Mouse (Mus musculus) midbrain, embryonic 14.5 days (tissue): ENCODE measurements around the gene Gm5148. TPM values are rescaled to one million over a fixed set of nuclear protein-coding genes. Genes with fewer than 3 reads are reported as not detected.

Experiments
- ATAC-seq: fragments of 200-750 bp; cut with Nextera tagmentation; 2 replicates; pipeline ENCODE4 v1.8.0; 2017; ENCODE audit warnings: moderate number of reproducible peaks, moderate library complexity; ENCODE audit not compliant: low FRiP score, low TSS enrichment
- DNase-seq: peaks from one replicate; pipeline ENCODE4 v3.0.0-alpha.2; 2015
- H3K27ac ChIP-seq: fragments of 300-500 bp; sonication (generic); replicated peaks from 2 replicates; pipeline ENCODE4 v1.5.1; 2014; ENCODE audit warnings: mild to moderate bottlenecking, low read depth, low read length, moderate library complexity
- H3K27me3 ChIP-seq: fragments of 300-500 bp; sonication (generic); 2 replicates; pipeline ENCODE4 v1.6.1; 2014; ENCODE audit warnings: low read length, control low read depth, mixed read lengths; ENCODE audit not compliant: control insufficient read depth, insufficient read depth
- H3K36me3 ChIP-seq: fragments of 300-500 bp; sonication (generic); 2 replicates; pipeline ENCODE4 v1.6.1; 2014; ENCODE audit warnings: low read length, control low read depth; ENCODE audit not compliant: control insufficient read depth, insufficient read depth
- H3K4me1 ChIP-seq: fragments of 300-500 bp; sonication (generic); 2 replicates; pipeline ENCODE4 v1.6.1; 2014; ENCODE audit warnings: mild to moderate bottlenecking, antibody characterized with exemption, low read length, control low read depth; ENCODE audit not compliant: control insufficient read depth, insufficient read depth
- H3K4me2 ChIP-seq: fragments of 300-500 bp; sonication (generic); 2 replicates; pipeline ENCODE4 v1.6.1; 2014; ENCODE audit warnings: mild to moderate bottlenecking, low read length, moderate library complexity
- H3K4me3 ChIP-seq: fragments of 300-500 bp; sonication (generic); replicated peaks from 2 replicates; pipeline ENCODE4 v1.5.1; 2014; ENCODE audit warnings: low read depth, low read length
- H3K9ac ChIP-seq: fragments of 300-500 bp; sonication (generic); replicated peaks from 2 replicates; pipeline ENCODE4 v1.6.1; 2014; ENCODE audit warnings: mild to moderate bottlenecking, low read length, moderate library complexity
- H3K9me3 ChIP-seq: fragments of 300-500 bp; sonication (generic); 2 replicates; pipeline ENCODE4 v1.6.1; 2016; ENCODE audit warnings: low read length, control low read depth, mixed read lengths; ENCODE audit not compliant: control insufficient read depth
- WGBS: fragments of 180-500 bp; shearing (Covaris S2); extraction: QIAGEN DNeasy Blood & Tissue Kit; methylation state at CpG from one replicate; pipeline ENCODE4 v1.1.7; 2014; 5-methylcytosine and 5-hydroxymethylcytosine counted together
- polyA plus RNA-seq: library from polyadenylated mRNA; unstranded; fragments of >200 nt; fragmentation: Nextera tagmentation; extraction: Ambion mirVana; gene quantifications from 2 replicates; pipeline ENCODE4 v1.2.1, GENCODE M21; 2014

The Gm5148 gene
- polyA plus RNA-seq, 1 experiment from 2014 or later: 12.9 TPM

GRCm38 (mm10) chr3:37728112-37729100 lies 4.1 kb upstream of the Gm5148 start:
- Histone ChIP-seq H3K4me1 (no peaks in the 10 kb centered on the region), H3K27me3 (no peaks in the 10 kb centered on the region), H3K9me3 (no peaks in the 10 kb centered on the region), H3K9ac (no peak overlapping the region), H3K36me3 (no peaks in the 10 kb centered on the region), H3K4me2 (no peak overlapping the region), H3K27ac (no peak overlapping the region), H3K4me3 (no peak overlapping the region)
- WGBS: 86% methylated on average over 9 of the region's 9 CpGs
- no peak for ATAC-seq
- no peak for DNase-seq

- DNase-seq (no peak), ATAC-seq (no peak)
- H3K36me3 ChIP-seq: no peaks in the 10 kb centered on the region
- no peak overlapping the region for H3K9ac ChIP-seq
- no peak overlapping the region for H3K27ac ChIP-seq
- no peaks in the 10 kb centered on the region for H3K27me3 ChIP-seq
- no peak overlapping the region for H3K4me2 ChIP-seq
- H3K4me3 ChIP-seq: no peak overlapping the region
- H3K9me3 ChIP-seq: no peaks in the 10 kb centered on the region
- 83% methylated on average over 5 of the region's 5 CpGs for WGBS
- H3K4me1 ChIP-seq: peaks cover 5% of the 10 kb centered on the region; the same call in 1 of the 2 replicates
Measured at GRCm38 (mm10) chr3:37727392-37727791, 3.1 kb upstream of the Gm5148 start.

DNA sequence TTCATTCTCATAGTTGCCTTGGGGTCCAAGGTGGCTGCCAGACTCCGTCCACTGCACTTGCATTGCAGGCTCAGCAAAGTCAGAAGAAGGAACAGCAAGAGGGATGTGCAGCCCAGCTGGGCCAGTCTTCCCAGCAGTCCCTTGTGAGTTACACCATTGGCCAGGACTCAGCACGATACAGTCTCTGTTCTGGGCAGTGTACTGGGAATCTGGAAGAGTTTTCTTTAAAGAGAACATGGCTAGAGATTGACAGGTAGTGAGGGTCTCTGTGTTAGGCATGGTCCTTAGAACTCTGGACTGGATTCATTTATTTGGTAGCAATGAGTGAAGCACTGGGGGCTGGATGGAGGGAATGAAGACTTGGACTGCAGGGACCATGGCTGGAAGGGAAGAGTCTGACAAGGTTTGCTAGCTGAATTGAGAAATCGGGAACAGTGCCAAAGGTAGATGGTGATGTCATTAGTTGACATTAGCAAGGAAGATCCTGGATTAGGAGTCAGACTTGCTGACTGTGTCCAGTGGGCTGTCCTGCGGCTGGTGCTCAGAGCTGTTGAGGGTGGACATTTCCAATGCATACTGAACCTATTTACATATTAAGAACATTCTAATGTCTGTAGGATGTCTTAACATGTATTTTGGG lies 2.3 kb upstream of the Gm5148 start:
- H3K4me3 ChIP-seq: no peak overlapping the region
- no peak overlapping the region for H3K27ac ChIP-seq
- no peak for ATAC-seq
- DNase-seq: no peak
- WGBS: 81% methylated on average over 4 of the region's 4 CpGs
- no peak overlapping the region for H3K9ac ChIP-seq
- no peak overlapping the region for H3K4me2 ChIP-seq
- H3K4me1 ChIP-seq: peaks cover 6% of the 10 kb centered on the region; the same call in 1 of the 2 replicates
- H3K36me3 ChIP-seq: no peaks in the 10 kb centered on the region
- no peaks in the 10 kb centered on the region for H3K9me3 ChIP-seq
- H3K27me3 ChIP-seq: no peaks in the 10 kb centered on the region

DNA sequence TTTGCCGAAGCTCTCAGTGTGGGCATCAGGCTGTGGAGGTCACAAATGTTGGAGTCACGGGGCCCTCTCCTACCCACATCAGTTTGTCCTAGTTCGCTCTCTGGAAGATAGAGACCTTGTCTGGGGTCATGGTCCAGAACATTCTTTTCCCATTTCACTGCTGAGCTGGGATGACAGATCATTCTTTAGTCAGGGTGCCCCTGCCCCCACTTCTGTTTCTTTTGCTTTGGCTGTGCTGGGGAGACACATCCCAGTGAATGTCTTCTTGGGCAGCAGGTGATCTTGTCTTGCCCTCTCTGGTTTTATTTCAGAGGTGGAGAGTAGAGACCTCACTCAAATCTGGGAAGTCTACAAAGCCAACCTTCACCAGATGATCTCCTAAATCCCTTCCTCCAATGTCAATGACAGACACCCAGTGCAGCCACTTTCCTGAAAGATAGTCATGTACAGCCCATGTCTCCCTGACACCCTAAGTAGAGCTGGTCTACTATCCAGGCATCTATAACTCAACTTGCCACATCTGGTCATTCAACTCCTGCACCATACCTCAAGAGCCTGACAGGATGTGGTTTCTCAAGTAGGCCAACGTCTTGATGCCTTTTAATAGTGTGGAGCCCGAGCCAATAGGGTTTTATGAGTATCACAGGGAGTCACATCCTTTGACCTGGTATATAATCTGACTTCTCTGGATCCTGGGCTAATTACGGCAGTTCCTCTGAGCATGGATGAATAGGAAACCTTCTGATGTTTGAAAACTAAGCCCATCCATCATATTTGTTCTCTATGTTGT lies 851 bp upstream of the Gm5148 start:
- H3K4me1 ChIP-seq: peaks cover 6% of the 10 kb centered on the region; the same call in 1 of the 2 replicates
- no peaks in the 10 kb centered on the region for H3K27me3 ChIP-seq
- DNase-seq (no peak), ATAC-seq (no peak)
- 0 out of 2 replicates have a peak overlapping the region, but pooled peaks have one; percentile 70 for H3K27ac ChIP-seq
- no peaks in the 10 kb centered on the region for H3K36me3 ChIP-seq
- no peaks in the 10 kb centered on the region for H3K9me3 ChIP-seq
- H3K4me3 ChIP-seq: no peak overlapping the region
- WGBS: 89% methylated on average over 6 of the region's 6 CpGs
- no peak overlapping the region for H3K9ac ChIP-seq
- peak overlapping the region; percentile 63; the same call in 1 of the 2 replicates for H3K4me2 ChIP-seq

GRCm38 (mm10) chr3:37723662-37724170 lies 574 bp downstream of the Gm5148 start:
- ATAC-seq: peak; percentile 76
- no peaks in the 10 kb centered on the region for H3K9me3 ChIP-seq
- peak overlapping the region; percentile 70 for H3K27ac ChIP-seq
- H3K4me2 ChIP-seq: peak overlapping the region; percentile 63
- no peaks in the 10 kb centered on the region for H3K27me3 ChIP-seq
- DNase-seq: peak; percentile 80
- under 1% methylated on average over 17 of the region's 17 CpGs for WGBS
- peaks cover 6% of the 10 kb centered on the region; the same call in 1 of the 2 replicates for H3K4me1 ChIP-seq
- peak overlapping the region; percentile 40 for H3K4me3 ChIP-seq
- no peaks in the 10 kb centered on the region for H3K36me3 ChIP-seq
- peak overlapping the region; percentile 56 for H3K9ac ChIP-seq

- Histone ChIP-seq H3K9ac (peak overlapping the region; percentile 56), H3K4me1 (peaks cover 6% of the 10 kb centered on the region; the same call in 1 of the 2 replicates), H3K36me3 (no peaks in the 10 kb centered on the region), H3K9me3 (no peaks in the 10 kb centered on the region), H3K27ac (peak overlapping the region; percentile 70; the same call in 1 of the 2 replicates), H3K4me2 (peak overlapping the region; percentile 63), H3K4me3 (peak overlapping the region; percentile 40), H3K27me3 (no peaks in the 10 kb centered on the region)
- WGBS: 12% methylated on average over 11 of the region's 11 CpGs
- DNase-seq (peak; percentile 74), ATAC-seq (peak; percentile 19; the same call in 1 of the 2 replicates)
Measured at GRCm38 (mm10) chr3:37723061-37723521, 1.2 kb downstream of the Gm5148 start.

DNA sequence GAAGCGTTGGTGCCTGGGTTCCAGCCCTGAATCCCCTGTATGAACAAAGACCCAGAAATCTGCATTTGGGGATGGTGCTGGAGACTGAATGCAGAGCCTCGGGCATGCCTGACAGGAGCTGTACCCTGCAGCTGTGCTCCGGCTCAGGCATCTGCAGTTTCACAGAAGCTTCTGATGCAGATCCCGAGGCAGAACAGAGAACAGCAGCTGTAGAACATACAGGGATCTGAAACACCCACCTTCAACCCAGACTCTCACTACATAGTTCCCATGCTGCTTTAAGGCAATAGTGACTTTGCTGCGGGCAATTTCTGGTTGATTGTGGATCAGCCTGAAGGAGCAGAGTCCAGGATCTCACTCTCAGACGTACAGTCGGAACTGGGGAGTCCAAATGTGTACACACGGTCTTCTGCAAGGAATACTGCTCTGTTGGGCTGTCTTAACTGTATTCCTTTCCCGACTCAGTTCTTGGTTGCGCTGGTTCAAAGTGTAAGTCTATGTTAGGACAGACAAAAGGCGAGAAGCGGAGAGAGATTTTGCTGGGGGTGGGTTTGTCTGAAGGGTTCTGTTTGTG lies 1.7 kb downstream of the Gm5148 start:
- Histone ChIP-seq H3K27ac (peak overlapping the region; percentile 70; the same call in 1 of the 2 replicates), H3K36me3 (no peaks in the 10 kb centered on the region), H3K9ac (peak overlapping the region; percentile 56; the same call in 1 of the 2 replicates), H3K4me3 (peak overlapping the region; percentile 40; the same call in 1 of the 2 replicates), H3K9me3 (no peaks in the 10 kb centered on the region), H3K4me1 (peaks cover 6% of the 10 kb centered on the region; the same call in 1 of the 2 replicates), H3K27me3 (no peaks in the 10 kb centered on the region), H3K4me2 (peak overlapping the region; percentile 63)
- DNase-seq: peak; percentile 45
- WGBS: 48% methylated on average over 12 of the region's 12 CpGs
- no peak for ATAC-seq
